Mouse (Mus musculus) CH12.LX (cell line): ENCODE measurements around the gene Gm45717. TPM values are rescaled to one million over a fixed set of nuclear protein-coding genes. Genes with fewer than 3 reads are reported as not detected.
"Not testable (repeated sequence)": the region's sequence is repeated elsewhere in the genome, so short reads cannot be mapped to it uniquely, and the experiment has no call there.

Source experiments
- DNase-seq: peaks from one replicate; pipeline ENCODE4 v3.0.0-alpha.2; 2013; ENCODE audit errors: extremely low read depth
- H3K27ac ChIP-seq: 2 replicates; pipeline ENCODE4 v1.5.1; 2012; ENCODE audit warnings: low read depth, mild to moderate bottlenecking, control low read depth, moderate library complexity; ENCODE audit not compliant: insufficient read depth
- H3K27me3 ChIP-seq: replicated peaks from 2 replicates; pipeline ENCODE3; 2012; ENCODE audit warnings: inconsistent platforms
- H3K36me3 ChIP-seq, 2 experiments: replicated peaks in 1 of 2; 2 replicates each; pipeline versions ENCODE3 to v1.6.1; 2012; ENCODE audit warnings: inconsistent platforms in 1 of 2, low read length in 1 of 2, mild to moderate bottlenecking in 1 of 2, mixed read lengths in 1 of 2, moderate library complexity in 1 of 2; ENCODE audit not compliant: control insufficient read depth in 1 of 2, insufficient read depth in 1 of 2
- H3K4me1 ChIP-seq, 2 experiments: 2 replicates each; pipeline ENCODE4 v1.6.1; 2012; ENCODE audit warnings: inconsistent platforms in 1 of 2, moderate library complexity in 1 of 2; ENCODE audit not compliant: insufficient read depth in 2 of 2, control insufficient read depth in 1 of 2
- H3K4me2 ChIP-seq: 2 replicates; pipeline ENCODE4 v1.6.1; 2012; ENCODE audit warnings: low read depth, mild to moderate bottlenecking, control low read depth; ENCODE audit not compliant: poor library complexity, insufficient read depth, severe bottlenecking
- H3K4me3 ChIP-seq, 3 experiments: fragments of 150-350 bp in 1 of 3; sonication (generic) in 1 of 3; replicated peaks in 1 of 3; 2 replicates each; pipeline versions ENCODE3 to v1.5.1; 2011 to 2012; ENCODE audit warnings: low read depth in 2 of 3, low read length in 2 of 3, mild to moderate bottlenecking in 2 of 3, moderate library complexity in 2 of 3, control low read depth in 1 of 3, improper control_type of control experiment in 1 of 3, inconsistent platforms in 1 of 3, mixed read lengths in 1 of 3; ENCODE audit not compliant: poor library complexity in 1 of 3
- H3K79me2 ChIP-seq: replicated peaks from 2 replicates; pipeline ENCODE4 v1.6.1; 2012; ENCODE audit warnings: mild to moderate bottlenecking, moderate library complexity; ENCODE audit not compliant: control insufficient read depth, poor library complexity, insufficient read depth, severe bottlenecking; ENCODE audit errors: extremely low read depth
- H3K9ac ChIP-seq: 2 replicates; pipeline ENCODE4 v1.6.1; 2012; ENCODE audit warnings: low read depth, mild to moderate bottlenecking, control low read depth, moderate library complexity; ENCODE audit not compliant: insufficient read depth
- H3K9me3 ChIP-seq: replicated peaks from 2 replicates; pipeline ENCODE3; 2012; ENCODE audit warnings: low read length, inconsistent platforms, mixed read lengths
- BHLHE40 ChIP-seq: IDR thresholded peaks from 2 replicates; pipeline ENCODE4 v1.6.1; 2011; ENCODE audit warnings: mild to moderate bottlenecking, low read depth, low read length, improper control_type of control experiment
- ELF1 ChIP-seq: IDR thresholded peaks from 2 replicates; pipeline ENCODE4 v1.6.1; 2014; ENCODE audit warnings: low read depth, mild to moderate bottlenecking, inconsistent platforms, low read length, improper control_type of control experiment
- EP300 ChIP-seq: IDR thresholded peaks from 2 replicates; pipeline ENCODE4 v1.6.1; 2011; ENCODE audit warnings: low read length, improper control_type of control experiment
- GABPA ChIP-seq: IDR thresholded peaks from 2 replicates; pipeline ENCODE4 v1.6.1; 2012; ENCODE audit warnings: low read depth, low read length, improper control_type of control experiment, inconsistent platforms; ENCODE audit not compliant: insufficient replicate concordance
- HCFC1 ChIP-seq: IDR thresholded peaks from 2 replicates; pipeline ENCODE4 v1.6.1; 2012; ENCODE audit warnings: low read depth, mild to moderate bottlenecking, inconsistent platforms, low read length, improper control_type of control experiment
- IRF4 ChIP-seq: IDR thresholded peaks from 2 replicates; pipeline ENCODE4 v1.6.1; 2014; ENCODE audit warnings: low read depth, mild to moderate bottlenecking, inconsistent platforms, low read length, improper control_type of control experiment
- JUN ChIP-seq: IDR thresholded peaks from 2 replicates; pipeline ENCODE4 v1.6.1; 2011; ENCODE audit warnings: low read depth, mild to moderate bottlenecking, low read length, improper control_type of control experiment, moderate library complexity; ENCODE audit not compliant: insufficient read depth
- JUND ChIP-seq: conservative IDR thresholded peaks from 2 replicates; pipeline ENCODE4 v1.6.1; 2011; ENCODE audit warnings: low read depth, low read length, improper control_type of control experiment
- MAZ ChIP-seq: IDR thresholded peaks from 2 replicates; pipeline ENCODE4 v1.6.1; 2012; ENCODE audit warnings: low read depth, mild to moderate bottlenecking, inconsistent platforms, low read length, improper control_type of control experiment, moderate library complexity
- MEF2A ChIP-seq: IDR thresholded peaks from 2 replicates; pipeline ENCODE4 v1.6.1; 2014; ENCODE audit warnings: low read depth, mild to moderate bottlenecking, inconsistent platforms, low read length, improper control_type of control experiment, borderline replicate concordance
- MXI1 ChIP-seq: IDR thresholded peaks from 2 replicates; pipeline ENCODE4 v1.6.1; 2011; ENCODE audit warnings: mild to moderate bottlenecking, low read depth, low read length, improper control_type of control experiment
- PAX5 ChIP-seq: IDR thresholded peaks from 2 replicates; pipeline ENCODE4 v1.6.1; 2012; ENCODE audit warnings: low read length, inconsistent platforms, mixed read lengths
- POLR2A ChIP-seq: IDR thresholded peaks from 2 replicates; pipeline ENCODE4 v1.6.1; 2011; ENCODE audit warnings: low read depth, mild to moderate bottlenecking, improper control_type of control experiment, low read length
- POLR2AphosphoS2 ChIP-seq: IDR thresholded peaks from 2 replicates; pipeline ENCODE4 v1.6.1; 2011; ENCODE audit warnings: low read depth, low read length, improper control_type of control experiment
- RCOR1 ChIP-seq: conservative IDR thresholded peaks from 2 replicates; pipeline ENCODE4 v1.6.1; 2012; ENCODE audit warnings: low read depth, mild to moderate bottlenecking, inconsistent platforms, low read length, improper control_type of control experiment
- SIN3A ChIP-seq: IDR thresholded peaks from 2 replicates; pipeline ENCODE4 v1.6.1; 2012; ENCODE audit warnings: low read length, improper control_type of control experiment, inconsistent platforms
- ZC3H11A ChIP-seq: IDR thresholded peaks from 2 replicates; pipeline ENCODE4 v1.6.1; 2012; ENCODE audit warnings: low read depth, mild to moderate bottlenecking, inconsistent platforms, low read length, improper control_type of control experiment
- ZMIZ1 ChIP-seq: IDR thresholded peaks from 2 replicates; pipeline ENCODE4 v1.6.1; 2012; ENCODE audit warnings: low read depth, mild to moderate bottlenecking, inconsistent platforms, low read length, improper control_type of control experiment
- dilution Hi-C: fragments of 300-500 bp; cut with MboI; formaldehyde crosslinking; loops from 2 replicates; pipeline ENCODE4 v1.14.3; 2020; ENCODE audit warnings: low sequenced_read_pairs; ENCODE audit not compliant: extremely low pct_unique_long_range_greater_than_20kb, extremely low pct_ligation_motif_present
- in situ Hi-C: fragments of 300-500 bp; cut with MboI; formaldehyde crosslinking; loops from 3 replicates; pipeline ENCODE4 v1.14.3; 2019; ENCODE audit warnings: low sequenced_read_pairs, low pct_ligation_motif_present, low pct_unique_long_range_greater_than_20kb, mixed read lengths
- polyA plus RNA-seq: library from polyadenylated mRNA; unstranded; fragments of >175 nt; gene quantifications from 2 replicates; pipeline ENCODE4 v1.2.1, GENCODE M21; 2012; ENCODE audit warnings: low read depth; ENCODE audit not compliant: insufficient read length
- total RNA-seq, 2 experiments: library from RNA; depleted of rRNA; stranded (reverse); fragments of 300-350 nt in 1 of 2; fragments of >200 nt in 1 of 2; gene quantifications; 2 replicates each; pipeline ENCODE4 v1.2.3; 2012 to 2014

Gene Gm45717
- total and polyA plus RNA-seq, 3 experiments: not detected

DNA sequence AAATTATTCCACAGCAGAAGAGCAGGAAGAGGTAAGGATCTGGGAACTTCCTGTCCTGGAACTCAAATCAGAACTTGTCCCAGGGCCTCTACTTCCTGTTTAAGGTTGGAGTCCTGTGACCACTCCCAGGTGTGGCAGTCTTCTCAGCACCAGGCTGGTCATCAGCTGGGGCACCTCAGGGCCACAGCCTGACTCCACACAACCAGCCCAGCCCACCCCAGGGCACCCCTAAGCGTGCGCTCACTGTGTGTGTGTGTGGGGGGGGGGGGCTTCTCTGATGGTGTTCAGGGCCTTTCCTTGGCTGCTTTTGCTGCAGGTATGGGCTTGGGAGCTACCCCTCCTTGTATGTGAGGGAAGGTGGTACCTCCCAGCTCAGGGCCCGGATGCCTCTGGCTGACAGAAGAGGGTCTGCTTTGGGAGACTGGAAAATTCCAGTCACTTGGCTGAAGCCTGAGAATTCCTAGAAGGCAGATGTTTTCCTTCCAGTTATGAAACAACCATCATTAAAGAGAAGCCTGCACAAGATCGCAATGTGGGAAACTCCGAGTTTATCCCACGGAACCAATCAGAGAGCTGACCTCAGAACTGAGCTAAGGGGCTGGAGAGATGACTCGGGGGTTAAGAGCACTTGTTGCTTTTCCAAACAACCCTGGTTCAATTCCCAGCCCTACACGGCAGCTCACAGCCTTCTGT is 15.9 kb upstream of the Gm45717 start:
- H3K4me2 ChIP-seq: no peak overlapping the region
- H3K4me3 ChIP-seq: no peak overlapping the region
- H3K4me1 ChIP-seq: peaks cover 18 to 70% of the 10 kb centered on the region in 2 experiments
- dilution Hi-C loops: no loop called here
- TF ChIP-seq ELF1: peak; percentile 73
- peak; percentile 13; the same call in 1 of the 2 replicates for TF ChIP-seq POLR2A
- TF ChIP-seq JUND: no peak
- peak; percentile 30; the same call in 1 of the 2 replicates for TF ChIP-seq EP300
- TF ChIP-seq PAX5: no peak
- TF ChIP-seq MAZ: no peak
- no peak for TF ChIP-seq MEF2A
- TF ChIP-seq RCOR1: no peak
- no peak for TF ChIP-seq BHLHE40
- peak; percentile 57 for TF ChIP-seq HCFC1
- no peak for TF ChIP-seq POLR2AphosphoS2
- no peak for TF ChIP-seq MXI1
- TF ChIP-seq GABPA: no peak
- TF ChIP-seq JUN: no peak
- TF ChIP-seq IRF4: peak; percentile 30; the same call in 1 of the 2 replicates
- TF ChIP-seq SIN3A: no peak
- TF ChIP-seq, all 38 proteins: peak for 5
- Histone ChIP-seq H3K27ac (no peak overlapping the region), H3K79me2 (no peaks in the 10 kb centered on the region), H3K36me3 (no peaks in the 10 kb centered on the region), H3K9ac (no peak overlapping the region), H3K9me3 (no peaks in the 10 kb centered on the region), H3K27me3 (no peaks in the 10 kb centered on the region)
- DNase-seq: peak; percentile 31
- in situ Hi-C loops: no loop called here

GRCm38 (mm10) chr7:140970931-140971330 is 15.2 kb upstream of the Gm45717 start:
- no peak overlapping the region for H3K4me2 ChIP-seq
- dilution Hi-C loops: no loop called here
- in situ Hi-C loops: no loop called here
- TF ChIP-seq MAZ: no peak
- no peak for TF ChIP-seq SIN3A
- no peak for TF ChIP-seq ZMIZ1
- no peak for TF ChIP-seq ZC3H11A
- no peak for TF ChIP-seq POLR2AphosphoS2
- no peak for TF ChIP-seq HCFC1
- TF ChIP-seq, all 38 proteins: peak for 0
- H3K9me3 ChIP-seq: no peaks in the 10 kb centered on the region
- no peak overlapping the region for H3K27ac ChIP-seq
- no peak overlapping the region for H3K4me3 ChIP-seq
- DNase-seq: no peak
- no peaks in the 10 kb centered on the region for H3K79me2 ChIP-seq
- H3K4me1 ChIP-seq: peaks cover 14 to 63% of the 10 kb centered on the region in 2 experiments
- H3K9ac ChIP-seq: no peak overlapping the region
- H3K36me3 ChIP-seq: no peaks in the 10 kb centered on the region
- H3K27me3 ChIP-seq: no peaks in the 10 kb centered on the region

DNA sequence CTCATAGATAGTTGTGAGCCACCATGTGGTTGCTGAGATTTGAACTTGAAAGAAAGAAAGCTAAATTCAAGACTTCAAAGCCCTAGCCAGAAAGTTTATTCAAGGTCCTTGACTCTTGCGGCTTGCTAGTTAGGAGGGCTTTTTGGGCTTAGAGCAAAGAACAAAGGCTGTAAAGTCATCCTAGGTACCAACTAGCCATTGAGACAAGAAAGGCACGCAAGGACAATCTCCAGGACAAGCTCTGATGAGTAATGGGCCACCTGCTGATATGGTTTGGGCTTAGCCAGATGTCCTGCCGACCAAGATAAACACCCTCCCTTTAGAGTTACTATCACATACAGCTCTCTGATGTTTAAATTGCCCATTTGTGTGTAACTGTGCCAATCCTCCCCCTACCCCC is 13.0 kb upstream of the Gm45717 start:
- H3K9ac ChIP-seq, H3K79me2 ChIP-seq, H3K27ac ChIP-seq, H3K36me3 ChIP-seq, in situ Hi-C loops, H3K27me3 ChIP-seq, dilution Hi-C loops, H3K4me2 ChIP-seq, H3K9me3 ChIP-seq, DNase-seq: not testable (repeated sequence)
- Histone ChIP-seq H3K4me3 (peak overlapping the region in 1 of 3 experiments; percentile 41), H3K4me1 (peaks cover 14 to 47% of the 10 kb centered on the region in 2 experiments)
